Comparison of ENCODE assay signal across 12 mouse cellular contexts in genomic region chr13:91508991-91509390, GRCm38 (mm10). TPM values are rescaled to one million over a fixed set of nuclear protein-coding genes. Genes with fewer than 3 reads are reported as not detected.
DNase-seq lines count a peak whose midpoint lies in the region; ATAC-seq lines count a peak whose summit lies in the region.
"Had no signal": no experiment of that assay in that cellular context is flagged by ENCODE, and none has a peak within 500 bp of the region (broad histone marks: within the 10 kb centered on the region; RNA-seq: fewer than 3 reads in every experiment).

No protein-coding gene starts in this region.

- peak; percentile 45 for ATAC-seq in megakaryocyte progenitor cell, adult 5-6 weeks (replicated peaks; ENCODE audit: poor library complexity)
- ATAC-seq: forebrain, postnatal 0 days had no signal

- DNase-seq in A20 (ENCODE audit: low read depth, low spot score), result peak; percentile 52
- peak; percentile 25 for DNase-seq in CD4-positive, CD25-positive, alpha-beta regulatory T cell, adult 2 months (ENCODE audit: low read depth, low spot score)
- peak; percentile 21 for DNase-seq in induced T-regulatory cell, adult 2 months (ENCODE audit: low read depth)
- DNase-seq in cerebellum, adult 11-12 months, result no peak
- DNase-seq in cerebellum, postnatal 10 days, result no peak
- no peak for DNase-seq in embryo, embryonic 10 days (ENCODE audit: low spot score)
- DNase-seq: adrenal gland, adult 2 months; cerebellum, postnatal 14 days; forebrain, postnatal 0 days; gastrocnemius, adult 2 months; kidney, postnatal 10 days had no signal

RNA-seq across cellular contexts. Expression of gene Ssbp2, which starts 48.9 kb away (rescaled TPM):
- total RNA-seq in megakaryocyte progenitor cell, adult 5-6 weeks (2015), result 49.8 and 60.5 TPM in 2 replicates
- 26.7 and 39.1 TPM in 2 replicates for total RNA-seq in megakaryocyte progenitor cell, adult 5-6 weeks (2017)

Comparison
In these comparisons a context has a peak if more than half of its experiments do, and no peak if none do; other contexts are left out.
1. DNase-seq: peak in A20 (single experiment), CD4-positive, CD25-positive, alpha-beta regulatory T cell, adult 2 months (single experiment) and induced T-regulatory cell, adult 2 months (single experiment); none in cerebellum, adult 11-12 months (single experiment), cerebellum, postnatal 10 days (0 of 2) and embryo, embryonic 10 days (single experiment).